Mouse (Mus musculus): Measurements from ENCODE around the gene Zfp961.
"Not testable (repeated sequence)": the region's sequence is repeated elsewhere in the genome, so short reads cannot be mapped to it uniquely, and the experiment has no call there.

The Zfp961 gene

GRCm38 (mm10) chr8:72017339-72017738 lies 66.5 kb downstream of the Zfp961 start:
- peak; percentile 29 for DNase-seq (ENCODE audit: low read depth, low spot score)

DNA sequence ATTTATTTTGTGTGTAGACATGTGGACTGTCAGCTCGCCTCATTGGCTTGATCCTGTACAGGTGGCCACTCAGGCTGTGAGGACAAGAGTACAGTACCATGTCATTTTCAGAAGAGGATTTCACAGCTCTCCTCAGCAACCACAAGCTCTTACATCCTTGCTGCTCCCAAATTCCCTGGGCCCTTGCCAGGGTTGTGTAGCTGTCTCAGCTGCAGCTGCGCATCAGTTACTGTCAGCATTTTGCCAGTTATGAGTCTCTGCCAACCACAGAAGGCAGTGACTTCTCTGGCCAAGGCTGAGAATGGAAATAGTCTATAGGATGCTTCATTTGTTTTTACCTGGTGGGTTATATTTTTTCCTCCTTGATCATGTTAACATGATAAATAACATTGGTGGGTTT lies 67.3 kb downstream of the Zfp961 start:
- no peak for DNase-seq (ENCODE audit: low read depth, low spot score)

- not testable (repeated sequence) for DNase-seq (ENCODE audit: low read depth, low spot score)
Observed at GRCm38 (mm10) chr8:72019022-72019421, 68.2 kb downstream of the Zfp961 start.

DNA sequence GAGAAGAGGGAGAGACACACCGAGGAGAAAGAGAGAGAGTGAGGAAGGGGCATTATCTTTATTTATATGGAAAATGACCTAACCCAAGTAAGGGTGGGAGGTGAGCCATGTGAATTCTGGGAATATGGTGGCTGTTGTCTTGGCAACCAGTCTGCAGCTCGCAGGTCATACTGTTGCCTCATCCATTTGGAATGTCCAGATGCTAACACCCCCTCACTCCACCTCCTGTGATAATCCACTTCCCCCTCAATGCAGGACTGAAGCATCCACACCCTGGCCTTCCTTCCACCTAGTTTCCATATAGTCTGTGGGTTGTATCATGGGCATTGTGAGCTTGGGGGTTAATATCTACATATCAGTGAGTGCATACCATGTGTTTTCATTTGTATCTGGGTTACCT lies 69.0 kb downstream of the Zfp961 start:
- no peak for DNase-seq (ENCODE audit: low read depth, low spot score)

GRCm38 (mm10) chr8:72024886-72025285 lies 74.0 kb downstream of the Zfp961 start:
- DNase-seq (ENCODE audit: low read depth, low spot score), result not testable (repeated sequence)

DNA sequence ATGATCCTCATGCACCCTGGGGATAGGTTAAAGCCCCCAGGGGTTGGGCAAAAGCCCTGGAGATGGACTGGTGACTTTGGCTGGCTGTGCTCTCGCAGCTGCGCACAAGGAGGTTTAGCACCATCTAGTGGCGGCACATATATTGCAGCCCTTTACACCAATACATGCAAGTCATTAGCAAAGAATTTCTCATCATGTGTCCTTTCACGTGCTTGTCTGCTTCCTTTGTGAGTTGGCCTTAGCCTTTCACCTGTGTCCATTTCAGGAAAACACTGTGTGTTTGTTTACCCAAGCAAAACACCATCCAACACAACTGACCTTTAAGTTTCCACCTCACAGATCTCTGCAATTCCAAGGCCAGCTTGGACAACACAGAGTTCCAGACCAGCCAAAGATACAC lies 82.1 kb downstream of the Zfp961 start:
- DNase-seq (ENCODE audit: low read depth, low spot score), result not testable (repeated sequence)

- DNase-seq (ENCODE audit: low read depth, low spot score), result not testable (repeated sequence)
Observed at GRCm38 (mm10) chr8:72040918-72041317, 90.1 kb downstream of the Zfp961 start, which contains the start of gene Olfr372. Olfr372 (plus strand) TSS chr8:72041218.

- no peak for DNase-seq (ENCODE audit: low read depth, low spot score)
Observed at GRCm38 (mm10) chr8:72042493-72042892, 91.7 kb downstream of the Zfp961 start.

Measured in A20 (cell line).